Mouse (Mus musculus): ENCODE results near the gene Krt32.

Gene Krt32

DNA sequence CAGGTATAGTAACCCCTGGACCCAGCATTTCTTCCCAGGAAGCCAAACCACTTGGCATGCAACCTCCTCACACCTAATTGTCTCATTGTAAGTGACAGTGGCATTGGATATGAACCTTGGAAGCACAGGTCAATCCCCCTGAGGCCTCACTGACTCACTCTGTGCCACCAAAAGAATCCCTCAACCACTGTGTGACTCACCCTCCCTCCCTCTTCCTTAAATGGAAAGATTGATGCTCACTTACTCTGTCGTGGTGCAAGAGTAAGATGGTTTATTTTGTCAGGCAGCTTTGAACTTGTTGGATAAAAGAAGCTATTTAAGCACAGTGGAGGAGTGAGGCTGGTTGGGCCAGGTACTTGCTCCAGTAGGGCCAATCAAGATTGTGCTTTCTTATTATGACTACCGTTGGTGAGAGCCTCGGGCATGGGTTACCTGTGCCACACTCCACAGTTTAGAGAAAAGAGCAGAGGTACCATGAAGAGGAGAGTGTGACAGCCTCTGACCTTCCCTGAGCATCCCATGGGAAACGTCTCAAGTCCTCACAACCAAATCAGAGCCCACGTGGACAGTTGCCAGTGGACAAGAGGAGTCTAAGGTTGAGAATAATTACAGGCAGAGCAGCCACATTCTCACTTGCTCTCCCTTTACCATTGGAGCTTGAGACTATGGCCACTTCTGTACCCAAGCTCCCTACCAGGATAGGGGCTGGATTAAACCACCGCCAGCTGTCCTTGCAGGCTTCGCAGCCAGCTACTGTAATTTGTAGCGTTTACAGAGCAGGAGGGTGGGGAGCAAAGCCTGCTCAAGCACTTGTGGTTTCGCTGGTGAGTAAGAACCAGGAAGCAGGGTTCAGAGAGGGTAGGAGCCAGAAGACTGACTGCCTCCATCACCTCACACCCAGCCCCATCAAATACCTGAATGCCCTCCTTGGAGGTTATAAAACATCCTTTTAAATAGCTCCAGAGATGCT is 32.1 kb downstream of the Krt32 start:
- 78% methylated on average over 9 of the region's 9 CpGs for WGBS

GRCm38 (mm10) chr11:100050451-100050850 is 37.6 kb downstream of the Krt32 start, which contains the start of gene Krt31:
Gene Krt31, minus strand, starts transcription at chr11:100050551.
- 84% methylated on average over 3 of the region's 3 CpGs for WGBS

GRCm38 (mm10) chr11:100047193-100047592 is 40.8 kb downstream of the Krt32 start:
- WGBS: 95% methylated on average over 2 of the region's 2 CpGs

DNA sequence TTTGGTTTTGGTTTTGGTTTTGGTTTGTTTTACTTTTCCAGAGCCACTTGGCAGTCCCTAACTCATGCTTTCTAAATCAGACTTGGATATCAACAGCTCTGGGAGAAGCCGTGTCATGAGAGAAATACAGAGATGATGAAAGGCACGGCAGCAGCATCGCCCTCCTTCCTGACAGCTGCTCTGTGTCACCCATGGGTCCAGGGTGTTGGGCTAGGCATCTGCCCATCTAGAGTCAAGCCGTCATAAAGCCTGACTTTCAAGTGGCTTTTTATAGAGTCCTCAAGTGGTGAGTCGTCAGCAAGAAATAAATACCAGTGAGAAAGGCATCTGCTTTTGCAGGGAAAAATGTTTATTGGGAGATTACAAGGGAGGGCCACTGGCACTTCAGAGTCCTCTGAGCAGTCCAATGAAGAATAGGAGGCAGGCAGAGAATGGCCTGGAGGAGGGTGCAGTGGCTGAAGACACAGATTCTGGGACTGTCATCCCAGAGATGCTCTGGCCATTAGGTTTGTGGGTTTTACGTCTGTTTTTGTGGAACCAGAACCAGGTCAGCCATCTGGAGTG is 41.6 kb downstream of the Krt32 start:
- WGBS: 59% methylated on average over 6 of the region's 6 CpGs

DNA sequence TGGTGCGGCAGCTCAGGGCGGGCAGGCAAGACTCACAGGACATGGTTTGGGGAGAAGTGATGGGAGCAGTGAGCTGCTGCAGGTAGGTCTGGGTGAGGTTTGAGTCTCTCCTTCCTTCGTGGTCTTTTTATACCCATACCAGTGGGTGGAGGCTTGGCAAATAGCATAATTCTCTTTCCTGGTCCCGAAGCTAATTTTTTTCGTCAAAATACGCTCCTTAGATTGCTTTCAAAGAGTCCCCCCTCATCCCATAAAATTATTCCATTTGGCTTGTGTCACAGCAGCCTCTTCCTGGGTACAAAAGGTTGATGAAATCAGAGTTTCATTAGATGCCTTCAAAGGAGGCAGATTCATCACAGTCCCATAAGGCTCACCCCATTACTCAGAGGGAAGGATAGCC is 46.6 kb downstream of the Krt32 start, which contains the start of gene Krt34:
Gene Krt34 (minus strand): TSS at position 101 of the 400 bp plus-strand sequence.
- 70% methylated on average over 6 of the region's 6 CpGs for WGBS
